Mouse (Mus musculus) liver, embryonic 13.5 days (tissue): Measurements from ENCODE around the gene Klf5. TPM values are rescaled to one million over a fixed set of nuclear protein-coding genes. Genes with fewer than 3 reads are reported as not detected.

Experiments used
- ATAC-seq: fragments of 200-750 bp; cut with Nextera tagmentation; 2 replicates; pipeline ENCODE4 v1.8.0; 2017; ENCODE audit warnings: low read depth, mild to moderate bottlenecking, moderate number of reproducible peaks, moderate library complexity
- DNase-seq: peaks from one replicate; pipeline ENCODE4 v3.0.0; 2022
- H3K27ac ChIP-seq: fragments of 300-500 bp; sonication (generic); 2 replicates; pipeline ENCODE4 v1.5.1; 2015; ENCODE audit warnings: moderate library complexity, mild to moderate bottlenecking, inconsistent platforms
- H3K27me3 ChIP-seq: fragments of 300-500 bp; sonication (generic); 2 replicates; pipeline ENCODE4 v1.6.1; 2015; ENCODE audit warnings: mild to moderate bottlenecking, inconsistent platforms
- H3K36me3 ChIP-seq: fragments of 300-500 bp; sonication (generic); 2 replicates; pipeline ENCODE4 v1.6.1; 2015; ENCODE audit warnings: mild to moderate bottlenecking, inconsistent platforms
- H3K4me1 ChIP-seq: fragments of 300-500 bp; sonication (generic); replicated peaks from 2 replicates; pipeline ENCODE4 v1.6.1; 2015; ENCODE audit warnings: inconsistent platforms
- H3K4me2 ChIP-seq: fragments of 300-500 bp; sonication (generic); 2 replicates; pipeline ENCODE4 v1.6.1; 2015; ENCODE audit warnings: inconsistent platforms, mild to moderate bottlenecking, moderate library complexity
- H3K4me3 ChIP-seq: fragments of 300-500 bp; sonication (generic); replicated peaks from 2 replicates; pipeline ENCODE4 v1.5.1; 2015; ENCODE audit warnings: mild to moderate bottlenecking, inconsistent platforms
- H3K9ac ChIP-seq: fragments of 300-500 bp; sonication (generic); 2 replicates; pipeline ENCODE4 v1.6.1; 2015; ENCODE audit warnings: mild to moderate bottlenecking, inconsistent platforms
- H3K9me3 ChIP-seq: fragments of 300-500 bp; sonication (generic); replicated peaks from 2 replicates; pipeline ENCODE4 v1.6.1; 2016; ENCODE audit warnings: inconsistent platforms
- WGBS: fragments of 180-500 bp; shearing (Covaris S2); methylation state at CpG from one replicate; pipeline ENCODE4 v1.1.7; 2015; ENCODE audit not compliant: insufficient replicate concordance; 5-methylcytosine and 5-hydroxymethylcytosine counted together
- polyA plus RNA-seq: library from polyadenylated mRNA; unstranded; fragments of >200 nt; fragmentation: Nextera tagmentation; extraction: Ambion mirVana; gene quantifications from 2 replicates; pipeline ENCODE4 v1.2.1, GENCODE M21; 2015

The Klf5 gene
- polyA plus RNA-seq, 1 experiment from 2014 or later, result 0.98 TPM

GRCm38 (mm10) chr14:99285486-99285885 lies 13.0 kb upstream of the Klf5 start:
- no peak overlapping the region for H3K4me2 ChIP-seq
- no peaks in the 10 kb centered on the region for H3K9me3 ChIP-seq
- H3K27ac ChIP-seq, result no peak overlapping the region
- H3K4me3 ChIP-seq, result no peak overlapping the region
- no peak overlapping the region for H3K9ac ChIP-seq
- no peaks in the 10 kb centered on the region for H3K36me3 ChIP-seq
- DNase-seq (no peak), ATAC-seq (0 out of 2 replicates have a peak, but pooled peaks have one; percentile 43)
- whole genome bisulfite sequencing, result 66% methylated on average over 4 of the region's 4 CpGs
- no peaks in the 10 kb centered on the region for H3K27me3 ChIP-seq
- 0 out of 2 replicates have a peak, but pooled peaks cover 4% of the 10 kb centered on the region for H3K4me1 ChIP-seq

- H3K9ac ChIP-seq, result no peak overlapping the region
- no peaks in the 10 kb centered on the region for H3K4me1 ChIP-seq
- no peak overlapping the region for H3K4me2 ChIP-seq
- DNase-seq (no peak), ATAC-seq (no peak)
- 83% methylated on average over 5 of the region's 5 CpGs for WGBS
- peaks cover 13% of the 10 kb centered on the region; the same call in 1 of the 2 replicates for H3K27me3 ChIP-seq
- no peaks in the 10 kb centered on the region for H3K36me3 ChIP-seq
- H3K9me3 ChIP-seq, result no peaks in the 10 kb centered on the region
- no peak overlapping the region for H3K4me3 ChIP-seq
- H3K27ac ChIP-seq, result no peak overlapping the region
Observed at GRCm38 (mm10) chr14:99292176-99292575, 6.3 kb upstream of the Klf5 start.

DNA sequence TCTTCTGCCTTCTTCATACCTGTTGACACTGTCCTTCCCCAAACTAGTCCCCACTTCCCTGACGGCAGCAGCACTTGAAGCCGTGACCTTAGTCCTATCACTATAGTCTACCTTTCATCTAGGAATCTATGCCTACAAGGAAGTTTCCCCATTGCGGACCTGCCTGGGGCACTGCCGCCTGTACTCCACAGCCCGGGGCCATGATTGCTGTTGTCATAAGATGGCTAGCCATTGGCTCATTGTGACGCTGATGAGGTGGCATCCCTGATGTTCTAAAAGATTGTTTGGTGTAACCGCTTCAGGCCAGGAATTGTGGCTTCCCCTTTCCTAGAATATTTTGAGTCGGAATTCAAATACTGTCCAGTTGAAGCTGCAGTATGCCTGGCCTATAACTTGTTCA lies 4.1 kb upstream of the Klf5 start:
- no peaks in the 10 kb centered on the region for H3K36me3 ChIP-seq
- H3K9me3 ChIP-seq, result no peaks in the 10 kb centered on the region
- peaks cover 35% of the 10 kb centered on the region for H3K27me3 ChIP-seq
- H3K4me3 ChIP-seq, result no peak overlapping the region
- no peak overlapping the region for H3K4me2 ChIP-seq
- H3K9ac ChIP-seq, result no peak overlapping the region
- WGBS, result 75% methylated on average over 8 of the region's 8 CpGs
- ATAC-seq (no peak), DNase-seq (no peak)
- H3K4me1 ChIP-seq, result peaks cover 14% of the 10 kb centered on the region
- H3K27ac ChIP-seq, result no peak overlapping the region

GRCm38 (mm10) chr14:99295606-99296341 lies 2.7 kb upstream of the Klf5 start:
- Histone ChIP-seq H3K27ac (no peak overlapping the region), H3K27me3 (peaks cover 49% of the 10 kb centered on the region), H3K4me2 (no peak overlapping the region), H3K9ac (no peak overlapping the region), H3K4me3 (no peak overlapping the region), H3K36me3 (no peaks in the 10 kb centered on the region), H3K4me1 (peaks cover 20% of the 10 kb centered on the region), H3K9me3 (no peaks in the 10 kb centered on the region)
- WGBS, result 58% methylated on average over 15 of the region's 15 CpGs
- ATAC-seq (no peak), DNase-seq (no peak)

DNA sequence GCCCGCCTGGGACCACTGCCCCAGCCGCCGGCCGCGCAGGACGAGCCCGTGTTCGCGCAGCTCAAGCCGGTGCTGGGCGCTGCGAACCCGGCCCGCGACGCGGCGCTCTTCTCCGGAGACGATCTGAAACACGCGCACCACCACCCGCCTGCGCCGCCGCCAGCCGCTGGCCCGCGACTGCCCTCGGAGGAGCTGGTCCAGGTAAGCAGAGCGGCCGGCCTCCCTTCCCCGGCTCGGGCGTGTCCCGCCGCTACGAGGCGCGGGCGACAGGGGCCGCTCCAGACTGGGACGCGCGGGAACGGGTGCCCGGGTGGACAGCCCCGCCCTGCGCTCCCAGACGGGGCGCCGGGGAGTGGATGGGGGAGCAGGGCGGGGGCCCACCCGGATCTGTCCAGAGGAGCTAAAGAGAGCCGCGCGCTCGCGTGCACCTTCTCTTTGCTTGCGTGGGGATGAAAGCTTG lies 561 bp downstream of the Klf5 start:
- no peaks in the 10 kb centered on the region for H3K9me3 ChIP-seq
- no peaks in the 10 kb centered on the region for H3K36me3 ChIP-seq
- under 1% methylated on average over 39 of the region's 60 CpGs for WGBS
- ATAC-seq (peak; percentile 49), DNase-seq (peak; percentile 28)
- H3K27ac ChIP-seq, result no peak overlapping the region
- H3K27me3 ChIP-seq, result peaks cover 60% of the 10 kb centered on the region
- peak overlapping the region; percentile 67 for H3K4me3 ChIP-seq
- H3K4me1 ChIP-seq, result peaks cover 20% of the 10 kb centered on the region
- peak overlapping the region; percentile 72 for H3K9ac ChIP-seq
- H3K4me2 ChIP-seq, result peak overlapping the region; percentile 98

GRCm38 (mm10) chr14:99299701-99300191 lies 1.3 kb downstream of the Klf5 start:
- DNase-seq, result no peak
- ATAC-seq, result no peak
- no peaks in the 10 kb centered on the region for H3K36me3 ChIP-seq
- 12% methylated on average over 21 of the region's 21 CpGs for WGBS
- peaks cover 20% of the 10 kb centered on the region for H3K4me1 ChIP-seq
- H3K4me2 ChIP-seq, result peak overlapping the region; percentile 98
- peak overlapping the region; percentile 67 for H3K4me3 ChIP-seq
- no peak overlapping the region for H3K27ac ChIP-seq
- H3K27me3 ChIP-seq, result peaks cover 53% of the 10 kb centered on the region
- H3K9me3 ChIP-seq, result no peaks in the 10 kb centered on the region
- peak overlapping the region; percentile 72 for H3K9ac ChIP-seq

GRCm38 (mm10) chr14:99301472-99301871 lies 3.0 kb downstream of the Klf5 start:
- DNase-seq (no peak), ATAC-seq (no peak)
- H3K9me3 ChIP-seq, result no peaks in the 10 kb centered on the region
- H3K36me3 ChIP-seq, result no peaks in the 10 kb centered on the region
- H3K4me3 ChIP-seq, result no peak overlapping the region
- no peak overlapping the region for H3K4me2 ChIP-seq
- WGBS, result 51% methylated on average over 11 of the region's 11 CpGs
- H3K4me1 ChIP-seq, result peaks cover 21% of the 10 kb centered on the region
- H3K27ac ChIP-seq, result no peak overlapping the region
- H3K27me3 ChIP-seq, result peaks cover 48% of the 10 kb centered on the region
- H3K9ac ChIP-seq, result no peak overlapping the region

GRCm38 (mm10) chr14:99304387-99304786 lies 5.9 kb downstream of the Klf5 start:
- no peaks in the 10 kb centered on the region for H3K9me3 ChIP-seq
- H3K4me2 ChIP-seq, result no peak overlapping the region
- H3K4me1 ChIP-seq, result peaks cover 10% of the 10 kb centered on the region
- H3K4me3 ChIP-seq, result no peak overlapping the region
- 47% methylated on average over 3 of the region's 3 CpGs for WGBS
- no peaks in the 10 kb centered on the region for H3K36me3 ChIP-seq
- no peak overlapping the region for H3K9ac ChIP-seq
- DNase-seq (no peak), ATAC-seq (no peak)
- peaks cover 25% of the 10 kb centered on the region for H3K27me3 ChIP-seq
- H3K27ac ChIP-seq, result no peak overlapping the region

GRCm38 (mm10) chr14:99304997-99305792 lies 6.7 kb downstream of the Klf5 start:
- Histone ChIP-seq H3K9me3 (no peaks in the 10 kb centered on the region), H3K4me3 (no peak overlapping the region), H3K36me3 (no peaks in the 10 kb centered on the region), H3K27me3 (peaks cover 17% of the 10 kb centered on the region), H3K27ac (no peak overlapping the region), H3K9ac (no peak overlapping the region), H3K4me2 (no peak overlapping the region), H3K4me1 (peaks cover 5% of the 10 kb centered on the region; the same call in 1 of the 2 replicates)
- DNase-seq (no peak), ATAC-seq (no peak)
- 75% methylated on average over 12 of the region's 12 CpGs for WGBS

GRCm38 (mm10) chr14:99306410-99306809 lies 7.9 kb downstream of the Klf5 start:
- no peaks in the 10 kb centered on the region for H3K9me3 ChIP-seq
- H3K27me3 ChIP-seq, result peaks cover 5% of the 10 kb centered on the region
- H3K4me1 ChIP-seq, result peaks cover 5% of the 10 kb centered on the region; the same call in 1 of the 2 replicates
- ATAC-seq, result 0 out of 2 replicates have a peak, but pooled peaks have one; percentile 39
- H3K27ac ChIP-seq, result no peak overlapping the region
- no peaks in the 10 kb centered on the region for H3K36me3 ChIP-seq
- no peak overlapping the region for H3K4me3 ChIP-seq
- WGBS, result 39% methylated on average over 7 of the region's 7 CpGs
- DNase-seq, result no peak
- no peak overlapping the region for H3K9ac ChIP-seq
- H3K4me2 ChIP-seq, result no peak overlapping the region

DNA sequence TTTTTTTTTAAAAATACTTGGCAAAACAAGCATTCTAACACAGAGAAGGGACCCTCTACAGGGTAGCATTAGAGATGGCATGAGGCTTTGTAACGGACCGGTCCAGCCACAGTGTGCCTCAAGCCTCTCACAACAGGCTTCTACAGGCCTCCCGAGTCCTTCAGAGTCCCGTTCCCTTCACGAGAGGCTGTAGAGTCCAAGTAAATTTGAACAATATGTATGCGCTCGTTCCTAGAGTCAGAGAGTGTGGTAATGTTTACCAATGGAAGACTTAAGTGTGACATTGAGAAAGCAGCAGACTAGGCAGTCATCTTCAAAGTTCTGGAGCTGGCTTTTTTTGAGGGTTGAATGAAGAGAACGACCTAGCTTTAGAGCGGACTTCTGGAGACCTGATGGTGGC lies 11.1 kb downstream of the Klf5 start:
- 80% methylated on average over 9 of the region's 9 CpGs for WGBS
- Histone ChIP-seq H3K9ac (no peak overlapping the region), H3K27me3 (no peaks in the 10 kb centered on the region), H3K4me1 (peaks cover 5% of the 10 kb centered on the region; the same call in 1 of the 2 replicates), H3K4me3 (no peak overlapping the region), H3K27ac (no peak overlapping the region), H3K4me2 (no peak overlapping the region), H3K36me3 (no peaks in the 10 kb centered on the region), H3K9me3 (no peaks in the 10 kb centered on the region)
- DNase-seq (no peak), ATAC-seq (no peak)
